Mouse (Mus musculus) retina, postnatal 7 days (tissue): ENCODE data around the gene Pdgfra.
A peak's percentile ranks its signal among the peaks of the same experiment; 100 is the strongest.

ENCODE experiments used
- DNase-seq: peaks from one replicate; pipeline ENCODE4 v3.0.0-alpha.2; 2012; ENCODE audit warnings: low read depth, low spot score

Pdgfra gene

GRCm38 (mm10) chr5:75209966-75210365 is 57.9 kb downstream of the Pdgfra start:
- DNase-seq = no peak

GRCm38 (mm10) chr5:75214520-75214919 is 62.4 kb downstream of the Pdgfra start:
- DNase-seq = peak; percentile 39

GRCm38 (mm10) chr5:75214929-75215328 is 62.8 kb downstream of the Pdgfra start:
- no peak for DNase-seq

- DNase-seq = no peak
These were observed 63.7 kb downstream of the Pdgfra start for GRCm38 (mm10) chr5:75215678-75216256.

GRCm38 (mm10) chr5:75221610-75222009 is 69.5 kb downstream of the Pdgfra start:
- no peak for DNase-seq

- DNase-seq = no peak
These were observed 70.6 kb downstream of the Pdgfra start for GRCm38 (mm10) chr5:75222491-75223265.

GRCm38 (mm10) chr5:75238363-75238762 is 86.3 kb downstream of the Pdgfra start:
- no peak for DNase-seq

- no peak for DNase-seq
These were observed 87.1 kb downstream of the Pdgfra start for GRCm38 (mm10) chr5:75238928-75239777.

GRCm38 (mm10) chr5:75247070-75247740 is 95.1 kb downstream of the Pdgfra start:
- DNase-seq = no peak
